Mouse (Mus musculus) spleen, adult 12 weeks (tissue): Measurements from ENCODE around the gene Nmrk2.

Experiments used
- DNase-seq: peaks from one replicate; pipeline ENCODE4 v3.0.0; 2022; ENCODE audit warnings: low spot score

Gene Nmrk2

DNA sequence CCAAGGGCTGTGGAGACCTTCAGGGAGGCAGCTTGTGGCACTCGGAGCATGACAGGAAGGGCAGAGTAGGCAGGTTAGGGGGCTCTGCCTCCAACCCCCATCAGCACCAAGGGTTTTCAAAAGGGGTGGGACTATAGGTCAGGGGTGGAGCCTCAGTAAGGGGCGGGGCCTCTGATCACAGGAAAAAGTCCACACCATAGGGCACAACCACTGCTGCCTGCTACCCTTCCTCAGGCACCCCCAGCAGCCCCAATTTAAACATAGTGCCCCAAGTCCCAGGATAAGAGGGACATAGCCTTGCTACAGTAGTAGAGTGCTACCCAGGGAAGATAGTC is 39.6 kb downstream of the Nmrk2 start:
- DNase-seq: no peak

DNA sequence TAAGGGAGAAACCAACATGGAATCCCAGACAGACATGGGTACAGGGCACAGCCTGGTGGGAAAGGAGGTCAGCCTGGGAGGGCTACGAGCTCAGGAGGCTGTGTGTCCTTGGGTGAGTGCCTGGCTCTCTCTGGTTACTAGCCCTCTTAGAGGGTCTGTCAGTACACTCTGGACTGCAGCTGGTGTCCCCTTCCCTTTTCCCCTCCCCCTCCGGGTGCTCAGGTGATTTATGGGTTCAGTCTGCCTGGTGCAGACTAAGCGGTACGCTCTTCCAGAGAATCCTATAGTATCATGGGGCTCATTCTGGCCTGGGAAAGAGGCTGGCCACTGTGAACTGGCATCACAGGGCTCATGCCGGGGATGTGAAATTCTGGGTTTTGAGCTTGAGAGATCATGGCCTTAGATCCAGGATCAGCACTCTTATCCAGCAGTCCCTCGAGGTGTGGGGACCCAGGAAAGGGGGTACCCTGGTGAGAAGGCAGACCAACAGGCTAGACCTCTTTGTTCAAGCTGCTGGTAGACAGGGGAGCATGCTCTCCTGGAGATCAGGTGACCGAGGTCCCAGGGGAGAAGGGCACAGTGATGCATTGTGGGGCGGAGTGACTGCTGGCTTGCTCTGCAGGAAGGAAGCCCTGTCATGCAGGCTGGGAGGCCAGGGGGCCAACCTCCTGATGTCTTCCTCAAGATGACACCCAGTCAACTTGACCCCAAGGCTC is 40.1 kb downstream of the Nmrk2 start:
- DNase-seq: peak; percentile 68

DNA sequence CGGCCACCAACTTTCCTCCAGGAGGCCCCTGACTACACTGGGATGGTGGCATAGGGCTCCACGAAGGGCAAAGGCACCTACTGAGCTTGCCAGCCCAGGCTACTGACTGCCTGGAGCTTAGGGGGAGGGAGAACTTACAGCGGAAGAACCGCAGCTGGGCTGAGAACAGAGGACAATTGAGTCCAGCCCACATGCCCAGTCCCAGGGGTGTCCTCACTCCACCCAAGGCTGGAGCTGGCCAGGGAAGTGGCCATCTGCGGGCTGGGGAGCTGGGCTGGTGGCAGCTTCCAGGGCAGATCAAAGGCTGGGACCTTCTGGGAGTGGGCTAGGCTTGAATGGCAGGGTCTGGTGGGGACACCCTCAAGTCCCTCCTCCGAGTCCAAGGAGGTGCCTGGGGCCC is 47.1 kb downstream of the Nmrk2 start:
- no peak for DNase-seq

DNA sequence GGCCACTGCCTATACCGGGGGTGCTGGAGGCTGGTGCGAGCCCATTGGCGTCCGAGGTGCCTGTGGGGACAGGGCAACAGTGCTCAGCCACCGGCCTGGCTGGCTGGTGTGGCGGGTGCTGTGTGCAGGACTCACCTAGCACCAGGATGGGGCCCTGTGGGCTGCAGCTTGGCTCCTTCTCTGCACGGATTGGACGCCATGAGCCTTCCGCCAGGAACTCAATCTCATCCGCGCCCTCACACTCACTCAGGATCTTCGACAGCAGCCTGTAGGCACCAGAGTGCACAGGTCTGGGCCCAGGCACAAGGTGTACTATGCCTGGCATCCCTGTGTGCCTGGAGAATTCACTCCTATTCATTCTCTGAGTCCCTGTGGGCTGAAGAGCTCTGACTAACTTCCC is 47.5 kb downstream of the Nmrk2 start:
- no peak for DNase-seq

DNA sequence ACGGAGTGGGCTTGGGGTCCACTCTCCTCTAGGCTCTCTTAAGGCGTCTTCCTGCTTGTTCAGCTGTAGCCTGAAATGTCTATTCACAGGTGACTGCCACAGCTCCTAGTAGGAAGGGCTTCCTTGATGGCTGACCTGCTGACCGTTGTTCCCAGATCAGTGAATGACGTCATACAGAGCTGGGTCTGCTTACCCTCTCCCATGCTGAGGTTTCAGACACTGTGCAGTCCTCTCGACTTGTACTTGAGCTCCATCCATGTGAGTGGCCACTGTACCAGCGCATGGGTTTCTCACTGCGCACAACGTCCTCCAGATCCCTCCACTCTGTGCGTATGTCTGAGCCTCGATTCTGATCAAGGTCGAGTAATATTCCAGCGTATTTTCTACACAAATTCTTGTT is 49.2 kb downstream of the Nmrk2 start:
- DNase-seq: no peak

DNA sequence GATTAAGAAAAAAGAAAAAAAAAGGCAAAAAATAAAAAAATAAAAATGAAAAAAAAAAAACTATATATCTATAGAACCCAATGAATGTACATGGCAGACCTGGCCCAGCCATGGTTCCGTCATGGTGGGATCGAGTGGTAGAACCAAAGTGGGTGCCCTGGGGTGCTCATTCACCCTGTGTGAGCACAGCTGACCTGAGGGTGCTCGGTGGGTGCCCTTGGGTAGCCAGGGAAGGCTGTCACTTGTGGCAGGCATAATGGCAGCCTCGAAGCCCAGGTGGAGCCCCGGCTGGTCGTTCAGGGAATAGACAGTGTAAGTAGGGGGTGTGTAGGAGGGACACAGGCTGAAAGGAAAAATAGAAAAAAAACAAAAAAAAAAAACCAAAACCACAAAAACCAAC is 50.6 kb downstream of the Nmrk2 start:
- no peak for DNase-seq
